Mouse (Mus musculus) limb, embryonic 11.5 days (tissue): ENCODE measurements around the gene Rspo4. TPM values are rescaled to one million over a fixed set of nuclear protein-coding genes. Genes with fewer than 3 reads are reported as not detected.

Experiments
- ATAC-seq: fragments of 200-750 bp; cut with Nextera tagmentation; 2 replicates; pipeline ENCODE4 v1.8.0; 2017; ENCODE audit warnings: low read depth; ENCODE audit not compliant: insufficient number of reproducible peaks, low FRiP score, low TSS enrichment
- DNase-seq: peaks from one replicate; pipeline ENCODE4 v3.0.0-alpha.2; 2015; ENCODE audit warnings: low spot score
- H3K27ac ChIP-seq: fragments of 300-500 bp; sonication (generic); replicated peaks from 2 replicates; pipeline ENCODE4 v1.5.1; 2014; ENCODE audit warnings: low read depth, mild to moderate bottlenecking, low read length
- H3K27me3 ChIP-seq: fragments of 300-500 bp; sonication (generic); 2 replicates; pipeline ENCODE4 v1.6.1; 2014; ENCODE audit warnings: mild to moderate bottlenecking, low read length, mixed read lengths; ENCODE audit not compliant: control insufficient read depth, insufficient read depth
- H3K36me3 ChIP-seq: fragments of 300-500 bp; sonication (generic); 2 replicates; pipeline ENCODE4 v1.6.1; 2014; ENCODE audit warnings: mild to moderate bottlenecking, low read length, moderate library complexity, mixed read lengths; ENCODE audit not compliant: control insufficient read depth, insufficient read depth
- H3K4me1 ChIP-seq: fragments of 300-500 bp; sonication (generic); 2 replicates; pipeline ENCODE4 v1.6.1; 2014; ENCODE audit warnings: low read length, mixed read lengths; ENCODE audit not compliant: control insufficient read depth, insufficient read depth
- H3K4me2 ChIP-seq: fragments of 300-500 bp; sonication (generic); 2 replicates; pipeline ENCODE4 v1.6.1; 2014; ENCODE audit warnings: low read depth, mild to moderate bottlenecking, moderate library complexity; ENCODE audit not compliant: severe bottlenecking
- H3K4me3 ChIP-seq: fragments of 300-500 bp; sonication (generic); 2 replicates; pipeline ENCODE4 v1.5.1; 2014; ENCODE audit warnings: low read depth, low read length
- H3K9ac ChIP-seq: fragments of 300-500 bp; sonication (generic); 2 replicates; pipeline ENCODE4 v1.6.1; 2014; ENCODE audit warnings: mild to moderate bottlenecking, low read length
- H3K9me3 ChIP-seq: fragments of 300-500 bp; sonication (generic); 2 replicates; pipeline ENCODE4 v1.6.1; 2016; ENCODE audit warnings: low read length; ENCODE audit not compliant: control insufficient read depth
- WGBS: fragments of 180-500 bp; shearing (Covaris S2); extraction: QIAGEN DNeasy Blood & Tissue Kit; methylation state at CpG from one replicate; pipeline ENCODE4 v1.1.7; 2014; 5-methylcytosine and 5-hydroxymethylcytosine counted together
- polyA plus RNA-seq: library from polyadenylated mRNA; unstranded; fragments of >200 nt; fragmentation: Nextera tagmentation; extraction: Ambion mirVana; gene quantifications from 2 replicates; pipeline ENCODE4 v1.2.1, GENCODE M21; 2014

Rspo4 gene
- polyA plus RNA-seq = 5.2 and 5.8 TPM in 2 replicates

GRCm38 (mm10) chr2:151842648-151843226, at the start of gene Rspo4:
Rspo4 (plus strand) TSS chr2:151842927.
- Histone ChIP-seq H3K27ac (no peak within 1 kb of the TSS), H3K9me3 (no peaks in the 10 kb centered on the region), H3K36me3 (no peaks in the 10 kb centered on the region), H3K4me3 (peak within 1 kb of the TSS; percentile 39), H3K27me3 (peaks cover 9% of the 10 kb centered on the region; the same call in 1 of the 2 replicates), H3K4me1 (peaks cover 6% of the 10 kb centered on the region), H3K4me2 (peak within 1 kb of the TSS; percentile 83), H3K9ac (peak within 1 kb of the TSS; percentile 49)
- ATAC-seq (peak; percentile 60), DNase-seq (peak; percentile 67)
- 2% methylated on average over 37 of the region's 50 CpGs for WGBS

DNA sequence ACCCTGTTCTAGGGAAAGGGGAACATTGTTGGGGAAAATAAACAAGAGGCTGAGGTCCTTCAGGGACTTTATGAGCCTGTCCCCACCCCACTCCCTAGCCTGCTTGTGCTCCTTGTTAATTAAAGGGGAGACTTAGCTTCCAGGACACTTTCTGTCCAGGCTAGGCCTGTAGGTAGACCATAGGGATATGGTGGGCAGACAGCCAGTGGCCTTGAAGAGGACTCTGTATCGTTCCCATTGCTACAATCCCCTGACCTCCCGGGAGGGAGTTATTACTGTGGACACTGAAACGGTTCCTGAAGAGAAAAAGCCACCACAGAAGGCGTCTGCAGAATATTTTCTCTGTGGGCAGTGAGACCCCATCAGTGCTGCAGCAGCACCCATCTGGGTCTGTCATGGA, 27.1 kb upstream of the Rspo4 start:
- Histone ChIP-seq H3K4me2 (no peak overlapping the region), H3K36me3 (no peaks in the 10 kb centered on the region), H3K9ac (no peak overlapping the region), H3K27ac (no peak overlapping the region), H3K4me3 (no peak overlapping the region), H3K9me3 (no peaks in the 10 kb centered on the region), H3K27me3 (no peaks in the 10 kb centered on the region), H3K4me1 (no peaks in the 10 kb centered on the region)
- 77% methylated on average over 4 of the region's 4 CpGs for WGBS
- DNase-seq (no peak), ATAC-seq (no peak)

GRCm38 (mm10) chr2:151862257-151862810, 19.6 kb downstream of the Rspo4 start:
- H3K27me3 ChIP-seq = no peaks in the 10 kb centered on the region
- H3K9me3 ChIP-seq = no peaks in the 10 kb centered on the region
- no peaks in the 10 kb centered on the region for H3K36me3 ChIP-seq
- H3K4me2 ChIP-seq = no peak overlapping the region
- 53% methylated on average over 5 of the region's 5 CpGs for WGBS
- H3K9ac ChIP-seq = no peak overlapping the region
- no peaks in the 10 kb centered on the region for H3K4me1 ChIP-seq
- no peak overlapping the region for H3K4me3 ChIP-seq
- no peak for ATAC-seq
- DNase-seq = no peak
- no peak overlapping the region for H3K27ac ChIP-seq

DNA sequence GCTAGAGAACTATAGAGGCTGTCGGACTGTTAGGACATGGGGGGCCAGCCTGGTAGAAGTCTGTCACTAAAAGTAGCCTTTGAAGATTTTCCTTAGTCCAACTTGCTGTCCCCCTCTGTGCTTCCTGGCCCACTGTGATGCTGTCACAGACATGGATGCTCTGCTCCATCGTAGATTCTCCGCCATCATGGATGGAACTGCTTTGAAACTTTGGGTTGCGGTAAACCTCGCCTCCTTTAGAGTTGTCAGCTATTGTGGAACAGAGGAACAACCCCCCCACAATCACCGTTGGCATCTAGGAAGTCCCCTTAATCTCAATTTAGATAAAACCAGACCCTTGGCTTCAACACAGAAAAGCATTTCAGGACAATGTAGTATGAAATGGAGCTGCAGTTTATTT, 22.2 kb downstream of the Rspo4 start:
- no peak overlapping the region for H3K4me3 ChIP-seq
- no peaks in the 10 kb centered on the region for H3K27me3 ChIP-seq
- no peak overlapping the region for H3K27ac ChIP-seq
- DNase-seq = no peak
- no peaks in the 10 kb centered on the region for H3K9me3 ChIP-seq
- H3K4me1 ChIP-seq = no peaks in the 10 kb centered on the region
- ATAC-seq = no peak
- WGBS = 93% methylated on average over 6 of the region's 6 CpGs
- H3K36me3 ChIP-seq = no peaks in the 10 kb centered on the region
- H3K9ac ChIP-seq = no peak overlapping the region
- H3K4me2 ChIP-seq = no peak overlapping the region

DNA sequence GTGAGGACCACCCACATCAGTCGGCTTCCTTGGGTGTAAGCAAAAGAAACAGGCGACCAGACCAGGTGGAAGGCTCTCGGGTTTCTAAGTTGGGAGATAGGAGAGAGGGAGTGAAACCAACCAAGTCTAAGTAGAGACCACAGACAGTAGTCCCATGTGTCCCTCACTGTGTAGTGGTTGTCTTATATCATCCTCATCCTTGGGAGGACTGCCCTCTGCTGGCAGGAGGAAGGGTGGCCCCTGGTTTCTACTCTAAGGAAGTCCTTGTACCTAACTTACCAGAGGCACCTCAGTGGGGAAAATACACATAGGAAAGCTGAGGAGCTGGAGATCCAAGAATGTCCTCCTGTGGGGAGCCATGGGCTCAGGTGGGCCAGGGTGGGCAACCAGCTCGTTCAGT, 23.8 kb downstream of the Rspo4 start:
- WGBS = 35% methylated on average over 4 of the region's 4 CpGs
- Histone ChIP-seq H3K27ac (no peak overlapping the region), H3K27me3 (no peaks in the 10 kb centered on the region), H3K4me3 (no peak overlapping the region), H3K9me3 (no peaks in the 10 kb centered on the region), H3K9ac (no peak overlapping the region), H3K4me2 (no peak overlapping the region), H3K4me1 (no peaks in the 10 kb centered on the region), H3K36me3 (no peaks in the 10 kb centered on the region)
- ATAC-seq = peak; percentile 67
- DNase-seq = peak; percentile 75

- H3K4me3 ChIP-seq = no peak overlapping the region
- no peak for ATAC-seq
Observed at GRCm38 (mm10) chr2:151868196-151868595, 25.5 kb downstream of the Rspo4 start.

DNA sequence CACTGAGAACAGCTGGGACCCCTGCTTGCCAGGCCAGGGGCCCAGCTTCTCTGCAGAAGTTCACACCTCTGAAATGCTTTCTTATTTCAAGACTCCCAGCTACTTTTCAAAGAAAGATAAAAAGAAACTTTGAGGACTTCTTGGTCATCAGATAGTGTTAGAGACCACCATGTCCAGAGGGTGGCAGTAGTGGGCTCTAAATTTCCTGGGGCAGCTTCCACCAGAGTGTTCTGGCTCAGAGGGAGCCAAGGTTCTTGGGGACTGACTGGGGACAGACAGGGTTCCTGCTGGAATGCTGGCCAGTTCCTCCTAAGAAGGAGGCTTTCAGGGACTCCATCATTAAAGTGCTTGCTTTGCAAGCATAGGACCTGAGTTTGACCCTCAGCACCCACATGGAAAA, 31.8 kb downstream of the Rspo4 start:
- no peak for ATAC-seq
- peak; percentile 55 for DNase-seq

More at GRCm38 (mm10) chr2:151868196-151868595, 25.5 kb downstream of the Rspo4 start:
- Histone ChIP-seq H3K4me1 (no peaks in the 10 kb centered on the region), H3K27me3 (no peaks in the 10 kb centered on the region), H3K36me3 (no peaks in the 10 kb centered on the region), H3K27ac (no peak overlapping the region), H3K4me2 (no peak overlapping the region), H3K9ac (no peak overlapping the region), H3K9me3 (no peaks in the 10 kb centered on the region)
- no peak for DNase-seq
- 87% methylated on average over 8 of the region's 8 CpGs for WGBS

DNA sequence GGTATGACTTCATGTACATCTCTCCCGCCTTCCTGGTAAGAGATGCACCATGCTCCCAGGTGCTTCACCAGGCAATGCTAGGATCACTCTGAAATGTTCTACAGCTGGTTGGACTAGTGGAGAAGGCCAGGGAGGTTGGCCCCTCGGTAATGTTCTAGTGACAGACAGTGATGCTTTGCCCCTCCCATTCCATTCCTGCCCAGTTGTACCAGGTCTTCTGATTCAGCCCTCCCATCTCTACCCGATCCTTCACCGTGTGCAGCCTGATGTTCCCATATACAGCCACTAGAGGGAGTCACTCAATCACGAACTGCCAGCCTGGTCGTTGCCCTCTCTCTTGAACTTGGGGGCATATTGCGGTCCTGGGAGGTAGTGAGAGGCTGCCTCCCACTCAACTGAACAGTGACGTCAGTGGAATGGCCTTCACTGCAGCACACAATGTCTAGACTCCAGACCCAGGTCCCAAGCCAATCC, 33.3 kb downstream of the Rspo4 start:
- Histone ChIP-seq H3K9me3 (no peaks in the 10 kb centered on the region), H3K9ac (no peak overlapping the region), H3K4me2 (no peak overlapping the region), H3K4me1 (no peaks in the 10 kb centered on the region), H3K27ac (no peak overlapping the region), H3K4me3 (no peak overlapping the region), H3K36me3 (no peaks in the 10 kb centered on the region), H3K27me3 (no peaks in the 10 kb centered on the region)
- ATAC-seq (peak; percentile 46; the same call in 1 of the 2 replicates), DNase-seq (peak; percentile 78)
- WGBS = 16% methylated on average over 8 of the region's 8 CpGs

More for the DNA sequence above, 31.8 kb downstream of the Rspo4 start:
- Histone ChIP-seq H3K36me3 (no peaks in the 10 kb centered on the region), H3K4me3 (no peak overlapping the region), H3K27me3 (no peaks in the 10 kb centered on the region), H3K9me3 (no peaks in the 10 kb centered on the region), H3K27ac (no peak overlapping the region), H3K9ac (no peak overlapping the region), H3K4me1 (no peaks in the 10 kb centered on the region), H3K4me2 (no peak overlapping the region)
